Mouse (Mus musculus) thymus, adult 2 months (tissue): ENCODE measurements around the gene Nqo1.

Source experiments
- CTCF ChIP-seq: fragments of 200-500 bp; IDR thresholded peaks from 2 replicates; pipeline ENCODE4 v1.5.1; 2012; ENCODE audit warnings: mild to moderate bottlenecking, control low read depth, low read length, moderate library complexity, borderline replicate concordance; ENCODE audit not compliant: control insufficient read depth, poor library complexity, insufficient read depth; ENCODE audit errors: extremely low read depth
- POLR2A ChIP-seq: fragments of 200-500 bp; IDR thresholded peaks from 2 replicates; pipeline ENCODE4 v1.6.1; 2012; ENCODE audit warnings: mild to moderate bottlenecking, low read length, control low read depth, moderate library complexity; ENCODE audit not compliant: control insufficient read depth, poor library complexity, insufficient read depth; ENCODE audit errors: extremely low read depth

GRCm38 (mm10) chr8:107390476-107391135 lies 12.4 kb downstream of the Nqo1 start:
- TF ChIP-seq CTCF: no peak
- TF ChIP-seq POLR2A: no peak
